Mouse (Mus musculus) retina, postnatal 7 days (tissue): ENCODE measurements at regions not wholly inside any gene's neighbourhood (a gene's known extent, or its start where the extent isn't known, plus 50 kb on each side); places are given as distances from the start of the nearest gene placed in this dataset.

Experiments
- DNase-seq: peaks from one replicate; pipeline ENCODE4 v3.0.0-alpha.2; 2012; ENCODE audit warnings: low read depth, low spot score

GRCm38 (mm10) chr10:60891476-60892170 lies 60.2 kb upstream of the Unc5b start:
- no peak for DNase-seq

GRCm38 (mm10) chr10:60889792-60890191 lies 58.4 kb upstream of the Unc5b start:
- DNase-seq, result no peak

DNA sequence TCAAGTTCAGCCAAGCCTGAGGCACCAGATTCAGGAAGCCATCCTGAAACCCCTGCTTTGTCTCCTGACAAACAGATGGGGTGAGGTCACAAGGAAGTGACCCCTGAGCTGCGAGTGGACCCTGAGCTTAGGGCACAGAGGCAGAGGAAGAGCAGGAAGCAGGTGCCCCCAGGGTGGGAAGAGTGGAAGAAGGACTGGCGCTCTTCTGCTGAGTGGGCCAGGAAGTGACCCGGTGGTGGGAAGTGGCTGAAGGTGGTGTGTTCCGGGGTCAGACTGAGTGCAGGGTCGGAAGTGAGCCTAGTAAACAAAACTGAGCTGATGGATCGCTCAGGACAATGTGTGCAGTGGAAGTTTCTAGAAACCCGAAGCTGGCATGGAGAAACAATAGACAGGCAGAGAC lies 57.2 kb upstream of the Unc5b start:
- no peak for DNase-seq

DNA sequence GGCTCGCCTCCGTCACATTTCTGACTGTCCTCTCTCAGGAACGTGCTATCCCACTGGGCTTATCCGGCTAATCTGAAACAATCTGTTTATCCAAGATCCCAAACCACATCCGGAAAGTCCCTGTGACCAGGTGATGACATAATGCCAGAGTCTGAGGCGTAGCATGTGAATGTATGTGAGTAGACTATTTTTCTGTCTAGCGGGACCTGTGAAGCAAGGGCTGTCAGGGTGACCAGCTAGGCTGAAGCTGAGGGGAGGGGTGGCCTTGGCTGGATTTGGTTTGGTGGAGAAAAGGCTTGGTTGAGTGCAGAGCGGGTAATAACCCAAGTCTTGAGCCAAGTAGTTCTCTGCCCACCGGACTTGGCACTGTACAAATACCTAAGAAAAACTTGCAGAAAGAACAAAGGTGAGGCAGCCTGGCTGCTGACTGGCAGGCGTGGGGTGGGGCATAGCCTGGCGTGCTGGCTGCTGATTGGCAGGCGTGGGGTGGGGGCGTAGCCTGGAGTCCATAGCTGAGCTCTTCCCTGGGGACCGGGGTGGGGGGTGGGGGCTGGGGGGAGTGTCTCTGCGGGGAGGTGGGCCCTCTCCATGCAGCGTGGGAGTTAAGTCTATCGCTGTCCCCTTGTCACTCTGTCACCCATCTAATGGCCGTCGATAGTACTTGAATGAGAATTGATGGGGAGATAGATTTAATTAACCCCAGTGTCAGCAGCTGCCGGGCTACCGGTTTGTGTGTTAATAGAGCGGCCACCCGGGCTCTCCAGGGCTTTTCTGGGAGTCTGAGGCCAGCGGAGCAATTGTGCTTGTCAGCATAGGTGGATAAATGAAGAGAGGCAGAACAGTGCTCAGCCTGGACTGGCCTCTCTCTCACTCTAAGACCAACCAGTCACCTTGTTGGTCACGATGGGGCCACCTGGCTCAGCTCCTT lies 54.2 kb upstream of the Unc5b start:
- peak; percentile 23 for DNase-seq

GRCm38 (mm10) chr10:60884806-60885205 lies 53.4 kb upstream of the Unc5b start:
- DNase-seq, result no peak
